Mouse (Mus musculus) frontal cortex, postnatal 36 days (tissue): ENCODE measurements at regions not wholly inside any gene's neighbourhood (a gene's known extent, or its start where the extent isn't known, plus 50 kb on each side); places are given as distances from the start of the nearest gene placed in this dataset.
A peak's percentile ranks its signal among the peaks of the same experiment; 100 is the strongest.

Experiments
- DNase-seq, 2 experiments: peaks; one replicate each; pipeline ENCODE4 v3.0.0; 2022; ENCODE audit warnings: low spot score in 2 of 2

DNA sequence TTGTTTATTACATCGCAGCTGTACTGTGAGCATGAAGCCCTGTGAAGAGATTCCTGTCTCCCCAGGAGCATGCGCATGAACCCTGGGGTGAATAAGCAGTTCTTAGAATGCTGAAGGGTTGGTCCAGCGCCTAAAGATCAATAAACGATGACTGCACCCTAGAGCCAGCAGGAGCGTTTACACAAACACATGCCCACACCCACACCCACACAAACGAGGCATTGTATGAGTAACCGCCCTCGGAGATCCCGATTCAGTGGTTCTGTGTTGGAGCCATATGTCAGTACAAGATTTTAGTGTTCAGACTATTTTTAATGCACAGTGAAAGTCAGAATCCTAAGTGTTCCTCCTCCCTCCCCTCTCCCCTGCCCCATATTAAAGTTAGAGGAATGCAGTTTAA, 57.3 kb downstream of the Edn1 start:
- peak in 1 of 2 experiments; percentile 10 for DNase-seq

GRCm38 (mm10) chr13:42367655-42368554, 66.6 kb downstream of the Edn1 start:
- no peak for DNase-seq

DNA sequence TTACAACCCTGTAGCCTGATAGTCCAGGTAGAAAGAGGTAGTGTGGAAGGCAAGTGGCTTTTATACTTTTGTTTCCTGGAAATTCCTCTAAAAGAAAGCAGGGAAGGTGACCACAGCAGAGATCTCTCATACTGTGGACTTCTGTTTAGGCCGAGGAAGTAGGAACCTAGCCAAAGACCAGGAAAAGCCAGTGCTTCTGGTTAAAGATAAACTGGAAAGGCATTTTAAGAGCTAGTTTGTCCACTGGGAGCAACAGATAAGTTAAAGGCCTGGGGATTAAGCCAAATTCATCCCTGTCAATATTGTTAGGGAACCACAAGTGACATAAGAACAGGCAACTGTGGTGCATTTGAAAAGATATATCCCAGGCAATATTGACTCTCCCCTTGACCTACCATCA, 68.5 kb downstream of the Edn1 start:
- no peak for DNase-seq

GRCm38 (mm10) chr13:42372201-42372600, 70.9 kb downstream of the Edn1 start:
- no peak for DNase-seq

GRCm38 (mm10) chr13:42374181-42374596, 72.9 kb downstream of the Edn1 start:
- no peak for DNase-seq

- DNase-seq: no peak
Measured at GRCm38 (mm10) chr13:42379675-42380074, 78.4 kb downstream of the Edn1 start.

DNA sequence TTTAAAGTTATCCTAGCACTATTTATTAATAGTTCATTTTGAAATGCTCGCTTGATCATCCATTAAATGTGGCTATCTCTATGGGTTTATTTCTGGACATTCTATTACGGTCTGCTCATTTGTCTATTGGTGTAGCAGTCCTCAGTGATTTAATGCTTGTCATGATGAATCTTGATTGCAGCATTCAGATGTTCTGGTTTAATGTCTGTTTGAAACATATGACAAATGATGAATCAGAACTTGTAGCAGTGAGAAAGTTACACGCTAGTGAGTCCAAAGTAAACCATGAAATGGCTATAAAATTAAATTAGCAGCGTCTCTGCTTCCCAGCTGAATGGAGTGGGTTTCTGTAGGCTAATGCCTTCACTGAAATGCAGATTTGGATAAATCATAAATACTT, 81.8 kb downstream of the Edn1 start:
- no peak for DNase-seq

DNA sequence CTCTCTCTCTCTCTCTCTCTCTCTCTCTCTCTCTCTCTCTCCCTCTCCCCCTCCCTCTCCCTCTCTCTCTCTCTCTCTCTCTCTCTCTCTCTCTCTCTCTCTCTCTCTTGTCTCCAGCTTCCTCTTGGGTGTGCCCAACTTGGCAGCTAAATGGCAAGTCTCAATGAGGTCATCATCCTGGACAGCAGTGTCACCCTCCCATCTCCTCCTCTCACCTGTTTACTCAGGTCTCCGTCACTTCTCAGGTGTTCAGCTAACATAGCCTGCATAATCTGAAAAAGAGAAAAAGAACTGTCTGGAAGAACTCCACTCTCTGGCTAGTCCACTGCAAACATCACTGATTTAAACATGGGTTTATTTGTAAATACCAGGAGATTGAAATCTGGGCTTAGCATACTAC, 89.1 kb downstream of the Edn1 start:
- DNase-seq: no peak

GRCm38 (mm10) chr13:42391330-42392005, 90.2 kb downstream of the Edn1 start:
- DNase-seq: no peak

DNA sequence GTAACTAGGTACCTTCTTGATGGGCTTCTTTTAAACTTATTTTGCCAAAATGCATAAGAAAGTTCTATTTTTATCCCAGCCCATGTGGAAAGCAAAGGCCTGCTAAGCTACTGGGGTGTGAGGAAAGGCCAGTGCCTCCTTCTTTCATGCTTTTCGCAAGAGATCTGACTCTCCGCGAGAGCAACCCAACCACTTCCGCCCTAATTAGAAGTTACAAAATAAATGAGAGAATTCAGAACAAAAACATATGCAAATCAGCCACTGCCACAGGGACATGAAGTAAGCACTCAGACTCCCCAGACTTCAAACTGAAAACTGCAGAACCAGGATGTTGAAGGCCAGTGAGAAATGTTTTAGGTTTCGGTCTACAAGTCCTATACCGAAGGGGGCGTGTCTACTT, 91.4 kb downstream of the Edn1 start:
- no peak for DNase-seq

DNA sequence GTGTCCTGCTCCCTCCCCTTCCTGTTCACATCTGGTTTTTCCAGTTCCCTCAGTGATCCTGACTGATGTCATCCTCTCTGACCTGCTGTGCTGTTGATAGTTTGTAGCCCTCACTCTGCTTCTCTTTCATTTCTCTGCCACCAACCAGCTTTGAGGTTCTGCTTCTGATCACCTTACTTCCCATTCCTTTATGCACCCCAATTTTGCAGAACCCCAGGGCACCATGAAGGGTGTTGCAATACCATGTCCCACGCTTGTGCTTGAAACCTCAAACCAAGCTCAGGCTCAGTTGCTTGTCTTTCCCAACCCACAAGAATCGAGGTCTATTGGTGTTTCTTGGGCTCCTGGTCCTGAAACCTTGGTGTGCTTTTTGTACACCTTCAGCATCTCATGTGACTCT, 93.3 kb downstream of the Edn1 start:
- DNase-seq: no peak

DNA sequence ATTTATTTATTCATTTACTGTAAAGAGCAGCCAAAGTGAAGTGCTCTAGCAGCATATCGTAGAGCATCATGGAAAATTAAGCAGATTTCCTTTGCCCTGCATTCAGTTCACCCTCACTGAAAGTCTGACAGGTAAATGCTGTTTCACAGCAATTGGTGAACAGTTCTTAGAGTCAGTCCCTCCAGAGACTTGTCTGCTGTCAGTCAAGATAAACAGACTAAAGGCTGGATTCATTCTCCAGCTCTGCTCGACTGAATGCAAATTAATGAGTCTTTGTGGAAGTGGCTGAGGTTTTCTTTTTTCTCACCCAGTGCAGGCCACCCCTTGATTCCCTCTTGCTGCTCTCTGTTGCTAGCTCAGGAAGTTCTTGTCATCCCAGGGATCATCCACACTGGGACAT, 100.2 kb downstream of the Edn1 start:
- no peak for DNase-seq

GRCm38 (mm10) chr13:42403231-42404020, 102.2 kb downstream of the Edn1 start:
- DNase-seq: peak; percentile 71

- no peak for DNase-seq
Measured at GRCm38 (mm10) chr13:42412652-42413282, 111.5 kb downstream of the Edn1 start.

DNA sequence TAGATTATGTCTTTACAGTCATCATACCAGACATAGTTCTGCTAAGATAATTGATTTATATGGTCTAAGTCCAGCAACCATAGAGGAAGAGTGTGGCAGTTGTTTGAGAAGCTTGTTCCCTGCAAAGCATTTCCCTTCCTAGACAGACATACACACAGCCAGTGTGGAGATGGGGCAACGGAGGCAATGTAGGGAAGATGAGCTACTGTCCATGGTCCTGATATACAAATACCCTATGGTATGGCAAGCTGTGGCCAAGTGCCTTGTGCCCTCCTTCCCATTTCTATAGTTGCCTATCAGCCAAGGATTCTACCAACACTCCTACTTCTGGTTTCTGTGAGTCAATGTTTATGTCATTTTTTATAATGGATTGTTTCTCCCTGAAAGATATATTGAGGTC, 145.6 kb downstream of the Edn1 start:
- DNase-seq: no peak

GRCm38 (mm10) chr13:42453665-42454064, 152.4 kb downstream of the Edn1 start:
- DNase-seq: no peak

- DNase-seq: no peak
Measured at GRCm38 (mm10) chr13:42459892-42460291, 158.6 kb downstream of the Edn1 start.

DNA sequence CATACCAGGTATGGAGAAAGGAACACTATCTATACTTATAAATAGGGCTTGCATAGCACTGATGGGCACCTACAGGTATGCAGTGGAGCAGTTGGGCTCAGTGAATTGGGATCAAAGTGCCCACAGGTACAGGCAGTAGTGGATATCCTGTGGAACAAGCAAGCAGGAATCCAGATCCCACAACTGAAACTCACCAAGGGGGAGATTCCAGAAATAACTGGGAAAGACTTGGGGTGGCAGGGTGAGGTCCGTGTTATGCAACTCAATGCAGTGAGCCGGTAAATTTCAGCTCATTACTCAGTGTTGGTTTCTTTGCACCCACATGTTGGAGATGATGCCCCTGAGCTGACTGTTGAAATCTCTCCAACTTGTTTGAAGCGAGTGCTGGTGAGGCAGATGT, 177.5 kb downstream of the Edn1 start:
- no peak for DNase-seq

- no peak for DNase-seq
Measured at GRCm38 (mm10) chr13:42490956-42491680, 189.3 kb upstream of the Phactr1 start.

DNA sequence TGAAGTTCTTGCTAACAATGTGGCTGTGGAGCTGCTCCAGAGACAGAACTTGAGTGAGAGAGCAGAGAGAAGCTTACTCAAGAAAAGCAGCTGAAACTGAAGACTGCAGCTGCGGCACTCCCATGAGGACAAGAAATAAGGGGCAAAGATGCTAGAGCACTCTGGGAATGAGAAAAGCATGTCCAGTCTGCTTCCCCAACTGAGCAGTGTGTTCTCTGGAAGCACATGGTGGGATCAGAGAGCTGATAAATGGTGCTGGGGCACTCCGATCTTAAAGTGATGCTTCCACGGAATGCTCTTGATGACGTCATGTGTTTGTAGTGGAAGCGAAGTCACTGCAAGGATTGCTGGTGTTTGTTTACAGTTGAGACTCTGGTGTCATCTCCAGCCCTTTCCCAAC, 186.1 kb upstream of the Phactr1 start:
- no peak for DNase-seq

GRCm38 (mm10) chr13:42498351-42498750, 182.1 kb upstream of the Phactr1 start:
- DNase-seq: no peak
